22 mouse cellular contexts compared by ENCODE assay signal in genomic region chr2:52949556-52949955, GRCm38 (mm10).
A peak's percentile ranks its signal among the peaks of the same experiment; 100 is the strongest.
DNase-seq lines count a peak whose midpoint lies in the region; ATAC-seq and TF ChIP-seq lines count a peak whose summit lies in the region.
"Had no signal": no experiment of that assay in that cellular context is flagged by ENCODE, and none has a peak within 500 bp of the region (broad histone marks: within the 10 kb centered on the region; RNA-seq: fewer than 3 reads in every experiment).

No protein-coding gene starts in this region.

- H3K4me1 ChIP-seq in hindbrain, postnatal 0 days (ENCODE audit: insufficient read depth, low read length), result 0 out of 2 replicates have a peak, but pooled peaks cover 10% of the 10 kb centered on the region
- peaks cover 18% of the 10 kb centered on the region for H3K4me1 ChIP-seq in hindbrain, embryonic 14.5 days (replicated peaks; ENCODE audit: control insufficient read depth, insufficient read depth, low read length)
- H3K4me1 ChIP-seq in liver, embryonic 14.5 days (replicated peaks; ENCODE audit: control insufficient read depth in 2 of 2, insufficient read depth in 2 of 2, low read length in 1 of 2), result 0 out of 4 replicates have a peak, but pooled peaks cover 0 to 2% of the 10 kb centered on the region in 2 experiments
- peaks cover 4% of the 10 kb centered on the region; the same call in 1 of the 2 replicates for H3K4me1 ChIP-seq in liver, embryonic 11.5 days (replicated peaks; ENCODE audit: control insufficient read depth, insufficient read depth, low read length)
- H3K4me1 ChIP-seq in stomach, postnatal 0 days (replicated peaks; ENCODE audit: control insufficient read depth, insufficient read depth), result no peaks in the 10 kb centered on the region
- H3K4me1 ChIP-seq in intestine, embryonic 15.5 days (replicated peaks), result no peaks in the 10 kb centered on the region; the same call in 1 of the 2 replicates

- POLR2A ChIA-PET in Patski (lab: Charles Lee), result no interaction called here

- no peak overlapping the region for H3K9ac ChIP-seq in hindbrain, postnatal 0 days (replicated peaks; ENCODE audit: low read length)
- no peak overlapping the region for H3K9ac ChIP-seq in hindbrain, embryonic 14.5 days
- H3K9ac ChIP-seq in liver, embryonic 14.5 days (replicated peaks), result no peak overlapping the region
- no peak overlapping the region for H3K9ac ChIP-seq in liver, embryonic 11.5 days (ENCODE audit: low read depth, low read length)
- H3K9ac ChIP-seq in stomach, postnatal 0 days (ENCODE audit: low read length), result no peak overlapping the region
- no peak overlapping the region for H3K9ac ChIP-seq in intestine, embryonic 15.5 days
- H3K9ac ChIP-seq: embryonic facial prominence, embryonic 13.5 days; forebrain, embryonic 15.5 days; heart, embryonic 13.5 days had no signal

- H3K9me3 ChIP-seq in hindbrain, postnatal 0 days (ENCODE audit: low read length), result no peaks in the 10 kb centered on the region
- no peaks in the 10 kb centered on the region for H3K9me3 ChIP-seq in hindbrain, embryonic 14.5 days (ENCODE audit: control insufficient read depth, low read length)
- H3K9me3 ChIP-seq in liver, embryonic 14.5 days (ENCODE audit: control insufficient read depth, low read length), result no peaks in the 10 kb centered on the region
- no peaks in the 10 kb centered on the region for H3K9me3 ChIP-seq in liver, embryonic 11.5 days (ENCODE audit: control insufficient read depth, low read length)
- H3K9me3 ChIP-seq in stomach, postnatal 0 days (ENCODE audit: control insufficient read depth, low read length), result no peaks in the 10 kb centered on the region
- H3K9me3 ChIP-seq in intestine, embryonic 15.5 days, result no peaks in the 10 kb centered on the region
- H3K9me3 ChIP-seq: embryonic facial prominence, embryonic 13.5 days; forebrain, embryonic 15.5 days; heart, embryonic 13.5 days had no signal

- no peak overlapping the region for H3K4me2 ChIP-seq in hindbrain, postnatal 0 days (ENCODE audit: low read depth, low read length)
- no peak overlapping the region for H3K4me2 ChIP-seq in hindbrain, embryonic 14.5 days (replicated peaks)
- H3K4me2 ChIP-seq in liver, embryonic 14.5 days (ENCODE audit: low read depth), result no peak overlapping the region
- no peak overlapping the region for H3K4me2 ChIP-seq in liver, embryonic 11.5 days
- H3K4me2 ChIP-seq in stomach, postnatal 0 days (replicated peaks; ENCODE audit: low read depth), result no peak overlapping the region
- H3K4me2 ChIP-seq in intestine, embryonic 15.5 days (replicated peaks), result no peak overlapping the region
- H3K4me2 ChIP-seq: embryonic facial prominence, embryonic 13.5 days; forebrain, embryonic 15.5 days; heart, embryonic 13.5 days; midbrain, embryonic 11.5 days had no signal

- H3K36me3 ChIP-seq in hindbrain, postnatal 0 days (ENCODE audit: insufficient read depth, low read length), result no peaks in the 10 kb centered on the region
- no peaks in the 10 kb centered on the region for H3K36me3 ChIP-seq in hindbrain, embryonic 14.5 days (replicated peaks; ENCODE audit: control insufficient read depth, insufficient read depth)
- H3K36me3 ChIP-seq in liver, embryonic 14.5 days (replicated peaks; ENCODE audit: control insufficient read depth, insufficient read depth, low read depth), result no peaks in the 10 kb centered on the region
- H3K36me3 ChIP-seq in liver, embryonic 11.5 days (ENCODE audit: control insufficient read depth, insufficient read depth, low read length), result no peaks in the 10 kb centered on the region
- no peaks in the 10 kb centered on the region for H3K36me3 ChIP-seq in stomach, postnatal 0 days (ENCODE audit: control insufficient read depth, insufficient read depth, low read length)
- H3K36me3 ChIP-seq in intestine, embryonic 15.5 days, result no peaks in the 10 kb centered on the region
- H3K36me3 ChIP-seq: embryonic facial prominence, embryonic 13.5 days; forebrain, embryonic 15.5 days; heart, embryonic 13.5 days had no signal

- no peak overlapping the region for H3K4me3 ChIP-seq in hindbrain, postnatal 0 days (ENCODE audit: low read length)
- H3K4me3 ChIP-seq in hindbrain, embryonic 14.5 days (replicated peaks; ENCODE audit: low read length), result no peak overlapping the region
- no peak overlapping the region for H3K4me3 ChIP-seq in liver, embryonic 14.5 days (ENCODE audit: insufficient read depth in 1 of 2, low read depth in 2 of 2, low read length in 2 of 2)
- no peak overlapping the region for H3K4me3 ChIP-seq in liver, embryonic 11.5 days (ENCODE audit: low read depth, low read length)
- no peak overlapping the region for H3K4me3 ChIP-seq in stomach, postnatal 0 days (ENCODE audit: low read depth, low read length)
- no peak overlapping the region for H3K4me3 ChIP-seq in intestine, embryonic 15.5 days (replicated peaks)
- H3K4me3 ChIP-seq: embryonic facial prominence, embryonic 13.5 days; erythroblast, embryonic 14.5 days; forebrain, embryonic 15.5 days; heart, embryonic 13.5 days had no signal

- H3K27me3 ChIP-seq in hindbrain, postnatal 0 days (ENCODE audit: insufficient read depth, low read length), result no peaks in the 10 kb centered on the region
- H3K27me3 ChIP-seq in hindbrain, embryonic 14.5 days (ENCODE audit: control insufficient read depth, insufficient read depth, low read length), result no peaks in the 10 kb centered on the region
- H3K27me3 ChIP-seq in liver, embryonic 14.5 days (ENCODE audit: control insufficient read depth, insufficient read depth, low read length), result no peaks in the 10 kb centered on the region
- no peaks in the 10 kb centered on the region for H3K27me3 ChIP-seq in liver, embryonic 11.5 days (replicated peaks; ENCODE audit: control insufficient read depth, insufficient read depth, low read length)
- H3K27me3 ChIP-seq in Patski, result no peaks in the 10 kb centered on the region
- no peaks in the 10 kb centered on the region for H3K27me3 ChIP-seq in stomach, postnatal 0 days (ENCODE audit: control insufficient read depth, insufficient read depth, low read length)
- H3K27me3 ChIP-seq in intestine, embryonic 15.5 days (replicated peaks), result no peaks in the 10 kb centered on the region
- H3K27me3 ChIP-seq: embryonic facial prominence, embryonic 13.5 days; forebrain, embryonic 15.5 days; heart, embryonic 13.5 days had no signal

- no peak for DNase-seq in hindbrain, postnatal 0 days (ENCODE audit: low spot score)
- no peak for DNase-seq in hindbrain, embryonic 14.5 days (ENCODE audit: low spot score)
- DNase-seq in liver, embryonic 14.5 days (ENCODE audit: low read depth in 3 of 3, low spot score in 3 of 3), result no peak
- no peak for DNase-seq in liver, embryonic 11.5 days (ENCODE audit: low spot score)
- DNase-seq in Patski (ENCODE audit: low read depth, low spot score), result no peak
- DNase-seq in stomach, postnatal 0 days (ENCODE audit: low spot score), result no peak
- DNase-seq: adrenal gland, postnatal 36 days; cerebellum, adult 11-12 months; cerebellum, postnatal 25 days; gastrocnemius, postnatal 10 days; heart, postnatal 14 days; kidney, adult 18-20 months; kidney, postnatal 14 days; lung, adult 2 months; lung, postnatal 14 days; thymus, adult 2 months had no signal

- TF ChIP-seq CTCF in hindbrain, postnatal 0 days (IDR thresholded peaks at IDR 0.05; ENCODE audit: low read depth), result 0 out of 2 replicates have a peak, but pooled peaks have one; percentile 19
- TF ChIP-seq CTCF in liver, embryonic 14.5 days (IDR thresholded peaks at IDR 0.05; ENCODE audit: low read depth), result 0 out of 2 replicates have a peak, but pooled peaks have one; percentile 8
- TF ChIP-seq CTCF in Patski (IDR thresholded peaks at IDR 0.05), result peak; percentile 37
- peak; percentile 33; the same call in 1 of the 2 replicates for TF ChIP-seq CTCF in stomach, postnatal 0 days (IDR thresholded peaks at IDR 0.05; ENCODE audit: low read depth)

- WGBS in hindbrain, postnatal 0 days, result 96% methylated on average over 4 of the region's 4 CpGs
- 96% methylated on average over 4 of the region's 4 CpGs for WGBS in hindbrain, embryonic 14.5 days
- 66% methylated on average over 4 of the region's 4 CpGs for WGBS in liver, embryonic 14.5 days (ENCODE audit: insufficient replicate concordance)
- WGBS in liver, embryonic 11.5 days, result 86% methylated on average over 4 of the region's 4 CpGs
- WGBS in stomach, postnatal 0 days, result 89% methylated on average over 4 of the region's 4 CpGs
- 91% methylated on average over 4 of the region's 4 CpGs for WGBS in intestine, embryonic 15.5 days

- no peak for TF ChIP-seq EP300 in liver, embryonic 14.5 days (IDR thresholded peaks at IDR 0.05; ENCODE audit: low read depth)
- TF ChIP-seq EP300 in stomach, postnatal 0 days (optimal IDR thresholded peaks at IDR 0.05), result no peak

- no peak for ATAC-seq in hindbrain, postnatal 0 days
- ATAC-seq in hindbrain, embryonic 14.5 days (ENCODE audit: low FRiP score), result no peak
- no peak for ATAC-seq in liver, embryonic 14.5 days (ENCODE audit: insufficient read depth)
- ATAC-seq in liver, embryonic 11.5 days (replicated peaks; ENCODE audit: low FRiP score), result no peak
- ATAC-seq in Patski, result no peak
- ATAC-seq in stomach, postnatal 0 days (ENCODE audit: low FRiP score, low TSS enrichment), result no peak
- no peak for ATAC-seq in intestine, embryonic 15.5 days
- ATAC-seq: forebrain, embryonic 15.5 days had no signal

- H3K27ac ChIP-seq in hindbrain, postnatal 0 days, result no peak overlapping the region
- no peak overlapping the region for H3K27ac ChIP-seq in hindbrain, embryonic 14.5 days
- H3K27ac ChIP-seq in liver, embryonic 14.5 days, result no peak overlapping the region
- no peak overlapping the region for H3K27ac ChIP-seq in liver, embryonic 11.5 days (ENCODE audit: low read depth, low read length)
- H3K27ac ChIP-seq in stomach, postnatal 0 days (replicated peaks), result no peak overlapping the region
- H3K27ac ChIP-seq in intestine, embryonic 15.5 days, result no peak overlapping the region
- H3K27ac ChIP-seq: forebrain, embryonic 15.5 days; heart, embryonic 13.5 days had no signal

- in situ Hi-C loops in Patski (cut with MboI; ENCODE audit: low pct_unique_long_range_greater_than_20kb), result no loop called here

- CTCF ChIA-PET in Patski (lab: Charles Lee), result no interaction called here
